Mouse (Mus musculus): ENCODE measurements around the gene Ppp1r15b. TPM values are rescaled to one million over a fixed set of nuclear protein-coding genes. Genes with fewer than 3 reads are reported as not detected.
A peak's percentile ranks its signal among the peaks of the same experiment; 100 is the strongest.

Ppp1r15b gene
- polyA plus RNA-seq, 1 experiment from 2014 or later: 31.8 TPM

DNA sequence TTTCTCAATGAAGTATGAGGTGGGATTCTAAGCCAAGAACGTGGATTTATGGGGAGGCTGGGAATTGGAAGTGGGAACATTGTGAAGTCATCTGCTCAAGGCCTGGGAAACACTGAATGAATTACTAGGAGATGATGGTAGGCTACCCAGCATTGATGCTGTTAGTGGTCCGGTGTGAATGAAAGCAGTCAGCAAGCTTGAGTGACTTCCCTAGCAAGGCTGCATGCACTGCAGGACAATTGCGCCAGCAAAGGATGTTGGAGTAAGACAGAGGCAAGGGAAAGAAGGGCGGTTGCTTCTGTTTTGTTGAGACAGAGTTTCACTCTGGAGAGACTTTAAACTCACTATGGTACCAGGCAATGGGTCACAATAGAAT, 4.6 kb upstream of the Ppp1r15b start:
- Histone ChIP-seq H3K27me3 (no peaks in the 10 kb centered on the region), H3K9me3 (no peaks in the 10 kb centered on the region), H3K27ac (replicated peaks) (no peak overlapping the region), H3K9ac (replicated peaks) (no peak overlapping the region), H3K4me1 (peaks cover 13% of the 10 kb centered on the region), H3K4me3 (no peak overlapping the region), H3K4me2 (replicated peaks) (no peak overlapping the region), H3K36me3 (no peaks in the 10 kb centered on the region)
- WGBS: 63% methylated on average over 4 of the region's 4 CpGs
- ATAC-seq (replicated peaks): no peak

DNA sequence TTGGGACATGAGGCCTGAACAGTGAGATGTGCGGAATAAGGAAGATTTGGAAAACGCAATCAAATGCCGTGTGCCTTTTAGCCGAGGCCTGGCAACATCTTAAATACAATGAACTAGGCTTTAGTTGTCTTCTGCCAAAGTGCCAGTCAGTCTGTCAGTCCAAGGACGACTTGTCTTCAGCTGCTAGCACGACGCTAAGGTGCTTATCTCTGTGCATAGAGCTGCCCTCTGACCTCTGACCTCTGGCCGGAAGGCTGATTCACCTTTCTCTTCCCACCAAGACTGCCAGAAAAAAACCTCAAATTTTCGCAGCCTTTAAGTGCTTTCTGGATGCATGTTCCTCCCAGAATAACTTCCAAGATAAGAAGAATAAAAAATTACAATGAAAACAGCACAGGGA, 3.6 kb upstream of the Ppp1r15b start:
- H3K4me3 ChIP-seq: no peak overlapping the region
- H3K36me3 ChIP-seq: no peaks in the 10 kb centered on the region
- H3K27ac ChIP-seq (replicated peaks): no peak overlapping the region
- peaks cover 16% of the 10 kb centered on the region for H3K4me1 ChIP-seq
- ATAC-seq (replicated peaks): no peak
- H3K27me3 ChIP-seq: no peaks in the 10 kb centered on the region
- H3K4me2 ChIP-seq (replicated peaks): no peak overlapping the region
- H3K9me3 ChIP-seq: no peaks in the 10 kb centered on the region
- H3K9ac ChIP-seq (replicated peaks): no peak overlapping the region
- WGBS: 70% methylated on average over 9 of the region's 9 CpGs

DNA sequence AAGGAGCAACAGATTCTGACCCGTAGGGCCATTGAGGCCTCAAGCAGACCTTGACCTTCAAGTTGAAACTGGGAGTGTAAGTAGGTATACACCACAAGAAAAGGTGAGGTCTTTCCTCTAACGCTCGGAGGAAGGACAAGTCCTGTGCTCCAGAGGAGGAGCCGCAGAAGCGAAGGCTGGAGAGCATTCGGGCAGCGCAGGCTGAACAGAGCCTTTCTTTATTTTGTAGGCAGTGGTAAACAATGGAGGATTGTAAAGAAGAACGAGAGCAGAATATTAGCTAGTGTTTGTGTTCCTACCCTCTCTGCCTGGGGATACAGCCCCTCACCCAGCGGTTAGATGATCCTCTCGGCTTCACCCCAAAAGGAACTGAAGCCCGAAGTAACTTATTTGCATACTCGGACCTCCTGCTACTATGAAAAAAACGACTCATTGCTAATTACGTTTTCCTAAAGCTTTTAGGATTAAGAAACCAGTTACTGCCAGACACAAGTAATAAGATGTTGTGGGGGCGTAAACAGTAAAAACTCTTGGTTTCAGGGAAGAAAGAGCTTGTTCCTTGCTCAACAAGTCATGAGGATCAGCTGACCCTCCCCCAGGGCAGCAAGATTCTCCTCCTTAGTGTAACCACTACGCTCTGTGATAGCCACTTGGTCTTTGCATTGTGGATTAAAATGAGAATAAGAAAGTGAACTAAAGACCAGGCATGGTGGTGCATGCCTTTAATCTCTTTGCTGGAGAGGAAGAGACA, 1.3 kb upstream of the Ppp1r15b start:
- Histone ChIP-seq H3K4me2 (replicated peaks) (peak overlapping the region; percentile 18; the same call in 1 of the 2 replicates), H3K27ac (replicated peaks) (peak overlapping the region; percentile 97; the same call in 1 of the 2 replicates), H3K4me3 (no peak overlapping the region), H3K36me3 (no peaks in the 10 kb centered on the region), H3K9ac (replicated peaks) (no peak overlapping the region; the same call in 1 of the 2 replicates), H3K9me3 (no peaks in the 10 kb centered on the region), H3K27me3 (no peaks in the 10 kb centered on the region), H3K4me1 (peaks cover 39% of the 10 kb centered on the region)
- 10% methylated on average over 16 of the region's 16 CpGs for WGBS
- no peak for ATAC-seq (replicated peaks)

DNA sequence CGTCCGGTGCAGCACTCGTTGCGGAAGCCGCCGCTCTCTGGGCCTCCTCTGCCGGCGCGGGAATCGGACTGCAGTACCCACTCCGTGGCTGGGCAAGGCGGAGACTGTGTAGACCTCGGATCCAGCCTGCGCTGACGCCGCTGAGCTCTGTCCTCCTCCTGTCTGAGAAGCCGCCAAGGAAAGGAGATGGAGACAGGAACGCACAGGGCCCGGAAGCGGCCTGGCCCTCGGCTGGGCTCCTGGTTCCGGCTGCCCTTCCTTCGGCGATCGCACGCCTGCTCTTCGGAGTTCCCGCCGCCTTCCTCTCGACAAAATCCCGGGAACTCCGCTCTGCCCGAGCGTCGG, 590 bp downstream of the Ppp1r15b start:
- peaks cover 1% of the 10 kb centered on the region for H3K36me3 ChIP-seq
- H3K27me3 ChIP-seq: no peaks in the 10 kb centered on the region
- H3K4me1 ChIP-seq: peaks cover 58% of the 10 kb centered on the region
- no peaks in the 10 kb centered on the region for H3K9me3 ChIP-seq
- WGBS: under 1% methylated on average over 35 of the region's 35 CpGs
- H3K27ac ChIP-seq (replicated peaks): peak overlapping the region; percentile 97
- peak overlapping the region; percentile 95 for H3K4me3 ChIP-seq
- peak overlapping the region; percentile 96 for H3K9ac ChIP-seq (replicated peaks)
- ATAC-seq (replicated peaks): no peak
- H3K4me2 ChIP-seq (replicated peaks): peak overlapping the region; percentile 95

DNA sequence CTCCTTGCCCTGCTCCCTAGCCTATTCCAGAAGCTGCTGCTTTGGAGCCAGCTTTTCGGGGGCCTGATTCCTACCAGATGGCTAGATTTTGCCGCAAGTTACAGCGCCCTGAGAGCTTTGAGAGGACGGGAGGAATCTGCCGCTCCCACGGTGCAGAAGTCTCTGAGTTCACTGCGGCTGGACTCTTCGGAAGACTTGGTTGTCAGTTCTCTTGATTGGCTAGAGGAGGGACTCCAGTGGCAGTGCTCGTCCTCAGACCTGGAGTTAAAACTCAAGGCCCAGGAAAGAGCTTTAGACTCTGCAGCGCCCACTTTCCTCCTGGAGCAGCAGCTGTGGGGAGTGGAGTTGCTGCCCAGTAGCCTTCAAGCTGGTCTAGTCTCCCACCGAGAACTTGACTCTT, 993 bp downstream of the Ppp1r15b start:
- Histone ChIP-seq H3K4me3 (peak overlapping the region; percentile 95), H3K4me2 (replicated peaks) (peak overlapping the region; percentile 95), H3K9me3 (no peaks in the 10 kb centered on the region), H3K36me3 (peaks cover 5% of the 10 kb centered on the region), H3K27me3 (no peaks in the 10 kb centered on the region), H3K4me1 (peaks cover 62% of the 10 kb centered on the region), H3K27ac (replicated peaks) (peak overlapping the region; percentile 97), H3K9ac (replicated peaks) (peak overlapping the region; percentile 96)
- no peak for ATAC-seq (replicated peaks)
- under 1% methylated on average over 11 of the region's 11 CpGs for WGBS

DNA sequence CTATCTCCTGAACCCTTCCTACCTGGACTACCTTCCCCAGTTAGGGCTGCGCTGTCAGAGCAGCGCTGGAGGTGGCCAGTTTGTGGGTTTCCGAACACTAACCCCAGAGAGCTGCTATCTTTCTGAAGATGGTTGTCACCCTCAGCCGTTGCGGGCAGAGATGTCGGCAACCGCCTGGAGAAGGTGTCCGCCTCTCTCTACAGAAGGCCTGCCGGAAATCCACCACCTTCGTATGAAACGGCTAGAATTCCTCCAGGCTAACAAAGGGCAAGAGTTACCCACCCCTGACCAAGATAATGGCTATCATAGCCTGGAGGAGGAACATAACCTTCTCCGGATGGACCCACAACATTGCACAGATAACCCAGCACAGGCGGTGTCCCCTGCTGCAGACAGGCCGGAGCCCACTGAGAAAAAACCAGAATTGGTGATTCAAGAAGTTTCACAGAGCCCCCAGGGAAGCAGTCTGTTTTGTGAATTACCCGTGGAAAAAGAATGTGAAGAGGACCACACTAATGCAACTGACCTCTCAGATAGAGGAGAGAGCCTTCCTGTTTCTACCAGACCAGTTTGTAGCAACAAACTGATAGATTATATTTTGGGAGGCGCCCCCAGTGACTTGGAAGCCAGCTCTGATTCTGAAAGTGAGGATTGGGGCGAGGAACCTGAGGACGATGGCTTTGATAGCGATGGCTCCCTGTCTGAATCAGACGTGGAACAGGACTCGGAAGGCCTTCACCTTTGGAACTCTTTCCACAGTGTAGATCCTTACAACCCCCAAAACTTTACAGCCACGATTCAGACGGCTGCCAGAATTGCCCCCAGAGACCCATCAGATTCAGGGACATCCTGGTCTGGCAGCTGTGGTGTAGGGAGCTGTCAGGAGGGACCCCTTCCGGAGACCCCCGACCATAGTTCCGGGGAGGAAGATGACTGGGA, 1.7 kb downstream of the Ppp1r15b start:
- H3K9ac ChIP-seq (replicated peaks): peak overlapping the region; percentile 96
- 20% methylated on average over 26 of the region's 26 CpGs for WGBS
- no peak for ATAC-seq (replicated peaks)
- no peaks in the 10 kb centered on the region for H3K9me3 ChIP-seq
- no peaks in the 10 kb centered on the region for H3K27me3 ChIP-seq
- H3K4me3 ChIP-seq: peak overlapping the region; percentile 95
- peaks cover 12% of the 10 kb centered on the region for H3K36me3 ChIP-seq
- H3K4me2 ChIP-seq (replicated peaks): peak overlapping the region; percentile 95
- peaks cover 62% of the 10 kb centered on the region for H3K4me1 ChIP-seq
- no peak overlapping the region for H3K27ac ChIP-seq (replicated peaks)

DNA sequence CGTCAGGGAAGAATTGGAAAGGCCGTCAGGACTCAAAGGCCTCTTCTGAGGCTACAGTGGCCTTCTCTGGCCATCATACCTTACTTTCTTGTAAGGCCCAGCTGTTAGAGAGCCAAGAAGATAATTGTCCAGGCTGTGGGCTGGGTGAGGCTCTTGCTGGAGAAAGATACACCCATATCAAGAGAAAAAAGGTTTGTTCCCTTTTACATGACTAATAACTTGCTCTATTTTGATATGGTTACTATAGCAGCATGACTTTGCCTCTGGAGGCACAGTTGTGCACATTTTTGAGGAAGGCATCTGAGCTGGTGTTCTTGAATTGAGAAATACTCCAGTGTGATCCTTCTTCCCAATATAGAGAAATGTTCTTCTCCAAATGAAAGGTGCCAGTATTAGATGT, 2.5 kb downstream of the Ppp1r15b start:
- H3K9me3 ChIP-seq: no peaks in the 10 kb centered on the region
- WGBS: 14% methylated on average over 2 of the region's 2 CpGs
- peak overlapping the region; percentile 95 for H3K4me2 ChIP-seq (replicated peaks)
- no peak for ATAC-seq (replicated peaks)
- no peak overlapping the region for H3K27ac ChIP-seq (replicated peaks)
- no peaks in the 10 kb centered on the region for H3K27me3 ChIP-seq
- H3K4me1 ChIP-seq: peaks cover 62% of the 10 kb centered on the region
- H3K4me3 ChIP-seq: peak overlapping the region; percentile 95
- H3K36me3 ChIP-seq: peaks cover 18% of the 10 kb centered on the region
- peak overlapping the region; percentile 96 for H3K9ac ChIP-seq (replicated peaks)

DNA sequence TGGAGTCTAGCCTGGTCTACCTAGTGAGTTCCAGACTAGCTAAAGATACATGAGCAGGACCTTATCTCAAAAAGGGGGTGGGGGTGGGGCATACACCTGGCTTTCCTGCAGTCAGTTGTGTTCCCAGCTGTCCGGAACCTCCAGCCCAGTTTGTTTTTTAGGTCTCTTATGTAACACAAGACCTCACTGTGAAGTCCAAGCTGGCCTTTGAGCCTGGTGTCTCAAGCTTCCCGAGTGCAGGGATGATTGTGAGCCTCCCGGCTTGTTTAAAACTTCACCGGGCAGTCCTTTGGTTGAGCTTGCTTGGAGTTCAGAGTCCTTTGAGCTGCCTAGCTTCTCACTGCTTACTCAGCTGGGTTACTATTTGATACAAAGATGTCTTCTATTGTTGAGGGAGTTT, 3.1 kb downstream of the Ppp1r15b start:
- Histone ChIP-seq H3K4me2 (replicated peaks) (peak overlapping the region; percentile 95), H3K27ac (replicated peaks) (no peak overlapping the region), H3K36me3 (peaks cover 24% of the 10 kb centered on the region), H3K4me1 (peaks cover 62% of the 10 kb centered on the region), H3K27me3 (no peaks in the 10 kb centered on the region), H3K9me3 (no peaks in the 10 kb centered on the region), H3K9ac (replicated peaks) (peak overlapping the region; percentile 96), H3K4me3 (peak overlapping the region; percentile 95)
- 24% methylated on average over 4 of the region's 4 CpGs for WGBS
- ATAC-seq (replicated peaks): no peak

DNA sequence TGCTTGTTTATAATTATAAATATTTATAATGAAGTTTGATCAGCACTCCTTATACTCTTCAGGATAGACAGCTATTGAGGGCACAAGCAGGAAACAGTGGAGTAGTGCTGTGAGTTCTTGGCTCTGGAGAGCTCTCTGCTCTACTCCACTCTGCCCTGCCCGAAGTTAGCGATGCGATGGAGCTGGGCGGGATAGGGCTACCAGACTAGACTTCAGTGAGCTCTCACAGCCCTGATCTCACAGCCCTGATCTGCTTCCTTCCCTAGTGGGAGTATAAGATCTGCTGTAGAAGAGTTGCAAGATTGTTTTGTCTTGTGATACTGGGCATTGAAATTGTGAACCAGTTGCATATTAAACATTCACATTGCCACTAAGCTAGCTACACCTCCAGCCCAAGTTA, 3.9 kb downstream of the Ppp1r15b start:
- peak overlapping the region; percentile 95 for H3K4me2 ChIP-seq (replicated peaks)
- peak overlapping the region; percentile 95 for H3K4me3 ChIP-seq
- no peaks in the 10 kb centered on the region for H3K9me3 ChIP-seq
- whole genome bisulfite sequencing: 40% methylated on average over 4 of the region's 4 CpGs
- H3K9ac ChIP-seq (replicated peaks): peak overlapping the region; percentile 10; the same call in 1 of the 2 replicates
- H3K4me1 ChIP-seq: peaks cover 57% of the 10 kb centered on the region
- peaks cover 29% of the 10 kb centered on the region for H3K36me3 ChIP-seq
- H3K27me3 ChIP-seq: no peaks in the 10 kb centered on the region
- no peak overlapping the region for H3K27ac ChIP-seq (replicated peaks)
- ATAC-seq (replicated peaks): no peak

DNA sequence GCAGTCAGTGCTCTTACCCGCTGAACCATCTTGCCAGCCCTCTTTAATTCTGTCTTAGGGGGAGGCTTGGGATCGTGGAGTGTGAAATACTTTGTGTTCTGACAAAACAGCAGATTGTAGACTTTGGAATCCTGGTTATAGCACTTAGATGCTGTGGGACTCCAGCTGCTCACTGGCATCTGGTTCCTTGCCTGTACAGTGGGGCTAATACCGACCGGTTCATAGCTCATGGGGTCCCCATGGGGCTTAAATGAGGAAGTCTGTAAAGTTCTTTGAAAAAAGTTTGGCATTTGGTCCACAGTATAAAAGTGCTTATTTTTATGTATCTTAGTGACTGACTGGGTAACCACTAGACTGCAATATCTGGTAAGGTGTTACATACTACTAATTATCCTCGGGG, 4.9 kb downstream of the Ppp1r15b start:
- 70% methylated on average over 5 of the region's 5 CpGs for WGBS
- peaks cover 49% of the 10 kb centered on the region for H3K4me1 ChIP-seq
- H3K9ac ChIP-seq (replicated peaks): no peak overlapping the region
- H3K27me3 ChIP-seq: no peaks in the 10 kb centered on the region
- no peaks in the 10 kb centered on the region for H3K9me3 ChIP-seq
- H3K36me3 ChIP-seq: peaks cover 38% of the 10 kb centered on the region
- H3K4me2 ChIP-seq (replicated peaks): peak overlapping the region; percentile 95
- no peak overlapping the region for H3K4me3 ChIP-seq
- no peak for ATAC-seq (replicated peaks)
- no peak overlapping the region for H3K27ac ChIP-seq (replicated peaks)

DNA sequence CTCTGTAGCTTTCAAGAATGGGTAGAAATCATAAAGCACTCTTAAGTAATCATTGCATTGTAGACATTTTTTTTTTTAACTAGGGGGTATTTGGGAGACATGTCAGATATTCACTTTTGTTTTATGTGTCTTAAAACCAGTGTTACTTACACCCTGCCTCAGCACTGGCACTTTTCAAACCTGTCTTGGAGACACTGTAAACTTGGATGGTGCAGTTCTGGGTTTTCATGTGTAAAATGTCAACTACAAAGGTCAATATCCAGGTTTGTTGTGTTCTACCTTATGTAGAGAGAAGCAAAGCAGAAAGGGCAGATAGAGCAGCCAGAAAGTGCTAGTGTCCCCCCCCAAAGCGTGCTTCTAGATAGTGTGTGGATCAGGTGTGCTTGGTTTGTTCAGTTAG, 7.5 kb downstream of the Ppp1r15b start:
- Histone ChIP-seq H3K27me3 (no peaks in the 10 kb centered on the region), H3K4me3 (no peak overlapping the region), H3K27ac (replicated peaks) (no peak overlapping the region), H3K9me3 (no peaks in the 10 kb centered on the region), H3K4me1 (peaks cover 35% of the 10 kb centered on the region), H3K9ac (replicated peaks) (no peak overlapping the region), H3K36me3 (peaks cover 43% of the 10 kb centered on the region), H3K4me2 (replicated peaks) (no peak overlapping the region)
- no peak for ATAC-seq (replicated peaks)
- WGBS: 93% methylated on average over 1 of the region's 1 CpGs

All from forebrain, embryonic 15.5 days (tissue).